Mouse (Mus musculus): Measurements from ENCODE around the gene Qrich2.
"Not testable (repeated sequence)": the region's sequence is repeated elsewhere in the genome, so short reads cannot be mapped to it uniquely, and the experiment has no call there.

- not testable (repeated sequence) for TF ChIP-seq MXI1 (IDR thresholded peaks at IDR 0.05; ENCODE audit: low read depth, low read length); CTCF (conservative IDR thresholded peaks at IDR 0.05 in 1 of 2, IDR thresholded peaks at IDR 0.05 in 1 of 2; ENCODE audit: low read depth in 2 of 2, low read length in 2 of 2); POLR2A (IDR thresholded peaks at IDR 0.05; ENCODE audit: low read depth, low read length); MAFK (IDR thresholded peaks at IDR 0.05; ENCODE audit: insufficient replicate concordance, low read length); GABPA (IDR thresholded peaks at IDR 0.05; ENCODE audit: insufficient replicate concordance, low read depth, low read length); TCF12 (IDR thresholded peaks at IDR 0.05; ENCODE audit: low read depth, low read length); ELF1 (IDR thresholded peaks at IDR 0.05; ENCODE audit: low read depth, low read length); MAX (IDR thresholded peaks at IDR 0.05; ENCODE audit: low read length); HCFC1 (IDR thresholded peaks at IDR 0.05; ENCODE audit: low read depth, low read length); UBTF (IDR thresholded peaks at IDR 0.05; ENCODE audit: low read depth, low read length); ZNF384 (IDR thresholded peaks at IDR 0.05; ENCODE audit: low read depth, low read length); RAD21 (IDR thresholded peaks at IDR 0.05; ENCODE audit: low read depth, low read length)
These were observed 39.7 kb downstream of the Qrich2 start for GRCm38 (mm10) chr11:116426328-116426727.

All from CH12.LX (cell line).